Mouse (Mus musculus) layer of hippocampus, adult 6 months (tissue): ENCODE results near the gene Dapk2. TPM values are rescaled to one million over a fixed set of nuclear protein-coding genes. Genes with fewer than 3 reads are reported as not detected.

Experiments used
- long read RNA-seq, 2 experiments: library from polyadenylated mRNA; unstranded; transcript quantifications; one replicate each; pipeline ENCODE4 v2.0.0; 2019 to 2020
- polyA plus RNA-seq: library from polyadenylated mRNA; unstranded; fragments of <200 nt; fragmentation: Nextera tagmentation; gene quantifications from 2 replicates; pipeline ENCODE4 v1.2.3, GENCODE M21; 2021

Dapk2 gene
- polyA plus RNA-seq = 1.8 and 2.4 TPM in 2 replicates
- long read RNA-seq, experiment 1, transcript Dapk2-201 (12 exons, 1,772 nt) = major isoform, 5 of 6 reads
- long read RNA-seq, experiment 1, partial matches to known transcripts = 1 of 6 reads
- long read RNA-seq, experiment 1, other reads (novel, unspliced or antisense) = 0 of 6 reads
- long read RNA-seq, experiment 2, transcript Dapk2-201 (12 exons, 1,772 nt) = major isoform, 9 of 13 reads
- long read RNA-seq, experiment 2, partial matches to known transcripts = 0 of 13 reads
- long read RNA-seq, experiment 2, other reads (novel, unspliced or antisense) = 4 of 13 reads

GRCm38 (mm10) chr9:66157958-66158830 is at the start of gene Dapk2:
TSS of gene Dapk2 (plus strand) at chr9:66158223.

GRCm38 (mm10) chr9:66126456-66127192 is 31.4 kb upstream of the Dapk2 start, which contains the start of the genes Snx1 and Ciao2a:
TSS of gene Snx1 (minus strand) at chr9:66126587.
TSS of gene Ciao2a (plus strand) at chr9:66126611.

Other genes starting within 250 kb of the Dapk2 start
- 19.4 and 21.2 TPM in 2 replicates for gene Trip4, start 249.4 kb upstream of the Dapk2 start, polyA plus RNA-seq
- 13.1 and 14.7 TPM in 2 replicates for gene Csnk1g1, start 249.3 kb upstream of the Dapk2 start, polyA plus RNA-seq
- 350 and 360 TPM in 2 replicates for gene Ppib, start 98.0 kb upstream of the Dapk2 start, polyA plus RNA-seq
- 4.4 and 5.8 TPM in 2 replicates for gene Snx22, start 88.5 kb upstream of the Dapk2 start, polyA plus RNA-seq
- gene Snx1, start 31.6 kb upstream of the Dapk2 start, polyA plus RNA-seq = 63.8 and 65.4 TPM in 2 replicates
- gene Ciao2a, start 31.6 kb upstream of the Dapk2 start, polyA plus RNA-seq = 51.4 and 57.5 TPM in 2 replicates
- gene Herc1, start 192.2 kb downstream of the Dapk2 start, polyA plus RNA-seq = 11.8 and 13.8 TPM in 2 replicates